Mouse (Mus musculus) heart, postnatal 0 days (tissue): ENCODE data around the gene Rusc2. TPM values are rescaled to one million over a fixed set of nuclear protein-coding genes. Genes with fewer than 3 reads are reported as not detected.
A peak's percentile ranks its signal among the peaks of the same experiment; 100 is the strongest.

ENCODE experiments used
- ATAC-seq: fragments of 200-750 bp; cut with Nextera tagmentation; 2 replicates; pipeline ENCODE4 v1.8.0; 2017; ENCODE audit warnings: low read depth, moderate number of reproducible peaks, moderate library complexity; ENCODE audit not compliant: insufficient read depth
- DNase-seq: peaks from one replicate; pipeline ENCODE4 v3.0.0-alpha.2; 2016; ENCODE audit warnings: low spot score
- H3K27ac ChIP-seq: fragments of 300-500 bp; sonication (generic); 2 replicates; pipeline ENCODE4 v1.5.1; 2014; ENCODE audit warnings: low read depth, mild to moderate bottlenecking
- H3K27me3 ChIP-seq: fragments of 300-500 bp; sonication (generic); 2 replicates; pipeline ENCODE4 v1.6.1; 2014; ENCODE audit warnings: low read length, mixed read lengths; ENCODE audit not compliant: control insufficient read depth, insufficient read depth
- H3K36me3 ChIP-seq: fragments of 300-500 bp; sonication (generic); replicated peaks from 2 replicates; pipeline ENCODE4 v1.6.1; 2014; ENCODE audit warnings: low read length, mixed read lengths; ENCODE audit not compliant: control insufficient read depth, insufficient read depth
- H3K4me1 ChIP-seq: fragments of 300-500 bp; sonication (generic); 2 replicates; pipeline ENCODE4 v1.6.1; 2014; ENCODE audit warnings: antibody characterized with exemption; ENCODE audit not compliant: control insufficient read depth, insufficient read depth
- H3K4me2 ChIP-seq: fragments of 300-500 bp; sonication (generic); 2 replicates; pipeline ENCODE4 v1.6.1; 2014; ENCODE audit warnings: low read depth, mild to moderate bottlenecking, low read length, moderate library complexity
- H3K4me3 ChIP-seq: fragments of 300-500 bp; sonication (generic); 2 replicates; pipeline ENCODE4 v1.5.1; 2014; ENCODE audit warnings: low read depth, low read length
- H3K9ac ChIP-seq: fragments of 300-500 bp; sonication (generic); replicated peaks from 2 replicates; pipeline ENCODE4 v1.6.1; 2014; ENCODE audit warnings: low read depth, low read length, mixed read lengths
- H3K9me3 ChIP-seq: fragments of 300-500 bp; sonication (generic); replicated peaks from 2 replicates; pipeline ENCODE4 v1.6.1; 2016; ENCODE audit warnings: low read length; ENCODE audit not compliant: control insufficient read depth
- CTCF ChIP-seq: IDR thresholded peaks from 2 replicates; pipeline ENCODE4 v1.5.1; 2016; ENCODE audit warnings: antibody characterized with exemption, control low read depth, low read depth
- EP300 ChIP-seq: IDR thresholded peaks from 2 replicates; pipeline ENCODE4 v1.6.1; 2016; ENCODE audit warnings: antibody characterized with exemption, low read depth
- WGBS: fragments of 180-500 bp; shearing (Covaris S2); extraction: QIAGEN DNeasy Blood & Tissue Kit; methylation state at CpG from one replicate; pipeline ENCODE4 v1.1.7; 2014; 5-methylcytosine and 5-hydroxymethylcytosine counted together
- polyA plus RNA-seq: library from polyadenylated mRNA; unstranded; fragments of >200 nt; fragmentation: Nextera tagmentation; extraction: Ambion mirVana; gene quantifications from 2 replicates; pipeline ENCODE4 v1.2.1, GENCODE M21; 2015
- total RNA-seq: library from RNA; depleted of rRNA; stranded (reverse); fragments of >200 nt; gene quantifications from 2 replicates; pipeline ENCODE4 v1.2.3, GENCODE M21; 2014; ENCODE audit warnings: low replicate concordance

Gene Rusc2
- total and polyA plus RNA-seq, 2 experiments from 2014 or later, result 8.0 to 34.9 TPM

DNA sequence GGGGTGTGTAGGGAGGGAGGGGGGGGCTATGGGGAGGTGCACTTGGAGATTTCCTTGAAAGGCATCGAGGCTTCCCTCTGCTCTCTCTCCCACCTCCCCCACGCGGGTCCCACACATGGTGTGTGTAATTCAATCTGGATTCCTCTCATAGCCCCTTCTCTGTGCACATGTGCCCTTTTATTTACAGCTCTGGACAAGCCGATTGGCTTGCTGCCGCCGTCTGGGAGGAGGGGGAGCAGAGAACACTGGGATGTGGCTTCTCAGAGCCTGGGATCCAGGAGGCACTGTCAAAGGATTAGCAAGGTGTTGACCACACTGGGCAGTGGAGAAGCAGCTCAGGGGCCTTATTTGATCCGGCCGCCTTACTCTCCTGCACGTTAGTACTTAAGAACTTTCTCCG lies 19.2 kb downstream of the Rusc2 start:
- ATAC-seq (no peak), DNase-seq (peak; percentile 36)
- Histone ChIP-seq H3K4me2 (0 out of 2 replicates have a peak overlapping the region, but pooled peaks have one; percentile 21), H3K27ac (peak overlapping the region; percentile 99), H3K9me3 (no peaks in the 10 kb centered on the region), H3K36me3 (no peaks in the 10 kb centered on the region), H3K4me3 (no peak overlapping the region), H3K27me3 (no peaks in the 10 kb centered on the region), H3K9ac (peak overlapping the region; percentile 22; the same call in 1 of the 2 replicates), H3K4me1 (peaks cover 54% of the 10 kb centered on the region)
- WGBS, result 37% methylated on average over 10 of the region's 10 CpGs
- TF ChIP-seq CTCF, result no peak
- TF ChIP-seq EP300, result no peak

- Histone ChIP-seq H3K9me3 (no peaks in the 10 kb centered on the region), H3K9ac (peak overlapping the region; percentile 22; the same call in 1 of the 2 replicates), H3K4me3 (no peak overlapping the region), H3K4me1 (peaks cover 53% of the 10 kb centered on the region), H3K36me3 (no peaks in the 10 kb centered on the region), H3K27ac (peak overlapping the region; percentile 99), H3K4me2 (0 out of 2 replicates have a peak overlapping the region, but pooled peaks have one; percentile 21), H3K27me3 (no peaks in the 10 kb centered on the region)
- TF ChIP-seq EP300 (no peak), CTCF (no peak)
- ATAC-seq (no peak), DNase-seq (no peak)
- 84% methylated on average over 10 of the region's 10 CpGs for WGBS
These were observed 19.7 kb downstream of the Rusc2 start for GRCm38 (mm10) chr4:43401486-43401885.

DNA sequence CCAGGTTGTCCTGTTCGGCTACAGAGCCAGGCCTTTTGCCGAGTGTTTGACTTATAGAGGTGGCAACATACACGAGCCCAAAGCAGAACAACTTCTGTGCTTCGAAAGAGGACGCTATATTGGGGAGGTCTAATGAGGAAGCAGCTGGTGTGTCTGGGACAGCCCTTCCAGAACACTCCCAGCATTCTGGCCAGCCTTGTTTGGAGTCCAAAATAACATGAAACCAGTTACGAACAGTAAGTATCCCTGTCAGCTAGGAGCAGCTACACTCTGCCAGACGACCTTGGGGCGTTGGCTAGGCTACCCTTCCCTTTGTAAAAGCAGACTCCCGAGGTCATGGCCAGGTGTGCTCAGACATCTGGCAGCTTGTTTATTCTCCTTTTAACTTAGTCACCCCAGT lies 20.4 kb downstream of the Rusc2 start:
- Histone ChIP-seq H3K9me3 (no peaks in the 10 kb centered on the region), H3K4me2 (no peak overlapping the region), H3K27me3 (no peaks in the 10 kb centered on the region), H3K27ac (peak overlapping the region; percentile 68), H3K4me1 (peaks cover 53% of the 10 kb centered on the region), H3K4me3 (no peak overlapping the region), H3K36me3 (no peaks in the 10 kb centered on the region), H3K9ac (no peak overlapping the region)
- WGBS, result 38% methylated on average over 9 of the region's 9 CpGs
- no peak for TF ChIP-seq EP300
- no peak for TF ChIP-seq CTCF
- ATAC-seq (no peak), DNase-seq (peak; percentile 44)

- no peak for TF ChIP-seq CTCF
- no peak overlapping the region for H3K9ac ChIP-seq
- H3K27me3 ChIP-seq, result no peaks in the 10 kb centered on the region
- H3K9me3 ChIP-seq, result no peaks in the 10 kb centered on the region
- ATAC-seq (no peak), DNase-seq (no peak)
- 89% methylated on average over 10 of the region's 10 CpGs for WGBS
- H3K4me3 ChIP-seq, result no peak overlapping the region
- H3K36me3 ChIP-seq, result no peaks in the 10 kb centered on the region
- H3K27ac ChIP-seq, result peak overlapping the region; percentile 87
- no peak overlapping the region for H3K4me2 ChIP-seq
- H3K4me1 ChIP-seq, result peaks cover 43% of the 10 kb centered on the region
These were observed 22.9 kb downstream of the Rusc2 start for GRCm38 (mm10) chr4:43404697-43405096.

- TF ChIP-seq CTCF (peak; percentile 70), EP300 (peak; percentile 77)
- peak; percentile 95 for ATAC-seq
- H3K36me3 ChIP-seq, result no peaks in the 10 kb centered on the region
- peak overlapping the region; percentile 87 for H3K27ac ChIP-seq
- peaks cover 26% of the 10 kb centered on the region for H3K4me1 ChIP-seq
- peak overlapping the region; percentile 44 for H3K4me3 ChIP-seq
- DNase-seq, result peak; percentile 98
- H3K27me3 ChIP-seq, result no peaks in the 10 kb centered on the region
- no peaks in the 10 kb centered on the region for H3K9me3 ChIP-seq
- H3K9ac ChIP-seq, result peak overlapping the region; percentile 56
- peak overlapping the region; percentile 62 for H3K4me2 ChIP-seq
- WGBS, result 2% methylated on average over 26 of the region's 28 CpGs
These were observed 24.6 kb downstream of the Rusc2 start for GRCm38 (mm10) chr4:43406162-43406971.
